Mouse (Mus musculus) left cerebral cortex, postnatal 10 days (tissue): ENCODE measurements around the gene Crp. TPM values are rescaled to one million over a fixed set of nuclear protein-coding genes. Genes with fewer than 3 reads are reported as not detected.

ENCODE experiments used
- DNase-seq, 2 experiments: peaks; one replicate each; pipeline ENCODE4 v3.0.0; 2021 to 2022; ENCODE audit warnings: low spot score in 2 of 2, mixed read lengths in 1 of 2; ENCODE audit errors: extremely low spot score in 1 of 2
- intact Hi-C: fragments of 180-260 bp; cut with DNase I; formaldehyde crosslinking; loops from one replicate; pipeline ENCODE4 v1.15.1; 2025
- total RNA-seq, 2 experiments: library from RNA; stranded (reverse); gene quantifications; 2 replicates each; pipeline ENCODE4 v1.2.3; 2021

The Crp gene
- total RNA-seq = not detected

- intact Hi-C loops = no loop called here
- no peak for DNase-seq
Measured at GRCm38 (mm10) chr1:172697844-172698243, at the start of gene Crp. Gene Crp (plus strand): TSS chr1:172698055.

GRCm38 (mm10) chr1:172649396-172649795 lies 48.5 kb upstream of the Crp start:
- DNase-seq = no peak
- intact Hi-C loops = no loop called here

- intact Hi-C loops = no loop called here
- peak in 1 of 2 experiments; percentile 27 for DNase-seq
Measured at GRCm38 (mm10) chr1:172650519-172651287, 47.2 kb upstream of the Crp start.

- intact Hi-C loops = no loop called here
- DNase-seq = no peak
Measured at GRCm38 (mm10) chr1:172651288-172651987, 46.4 kb upstream of the Crp start.

GRCm38 (mm10) chr1:172652040-172652662 lies 45.7 kb upstream of the Crp start:
- intact Hi-C loops = no loop called here
- no peak for DNase-seq

GRCm38 (mm10) chr1:172653900-172654299 lies 44.0 kb upstream of the Crp start:
- intact Hi-C loops = no loop called here
- DNase-seq = no peak

GRCm38 (mm10) chr1:172657266-172657665 lies 40.6 kb upstream of the Crp start:
- intact Hi-C loops = no loop called here
- DNase-seq = no peak

GRCm38 (mm10) chr1:172659688-172660087 lies 38.2 kb upstream of the Crp start:
- no peak for DNase-seq

GRCm38 (mm10) chr1:172665457-172665856 lies 32.4 kb upstream of the Crp start:
- intact Hi-C loops = no loop called here

More at GRCm38 (mm10) chr1:172659688-172660087, 38.2 kb upstream of the Crp start:
- intact Hi-C loops = no loop called here

GRCm38 (mm10) chr1:172667597-172667996 lies 30.3 kb upstream of the Crp start:
- DNase-seq = no peak
- intact Hi-C loops = no loop called here

More at GRCm38 (mm10) chr1:172665457-172665856, 32.4 kb upstream of the Crp start:
- no peak for DNase-seq

- no peak for DNase-seq
- intact Hi-C loops = no loop called here
Measured at GRCm38 (mm10) chr1:172670716-172671115, 27.1 kb upstream of the Crp start.

GRCm38 (mm10) chr1:172680742-172681141 lies 17.1 kb upstream of the Crp start:
- DNase-seq = no peak
- intact Hi-C loops = no loop called here

GRCm38 (mm10) chr1:172683551-172683950 lies 14.3 kb upstream of the Crp start:
- intact Hi-C loops = no loop called here

GRCm38 (mm10) chr1:172683957-172684356 lies 13.9 kb upstream of the Crp start:
- intact Hi-C loops = no loop called here
- no peak for DNase-seq

More at GRCm38 (mm10) chr1:172683551-172683950, 14.3 kb upstream of the Crp start:
- no peak for DNase-seq

- no peak for DNase-seq
- intact Hi-C loops = no loop called here
Measured at GRCm38 (mm10) chr1:172685178-172685577, 12.7 kb upstream of the Crp start.

GRCm38 (mm10) chr1:172697422-172697821 lies 433 bp upstream of the Crp start:
- intact Hi-C loops = no loop called here
- no peak for DNase-seq

GRCm38 (mm10) chr1:172700814-172701213 lies 3.0 kb downstream of the Crp start:
- intact Hi-C loops = no loop called here
- no peak for DNase-seq

- intact Hi-C loops = no loop called here
- DNase-seq = no peak
Measured at GRCm38 (mm10) chr1:172701381-172701780, 3.5 kb downstream of the Crp start.

- no peak for DNase-seq
- intact Hi-C loops = no loop called here
Measured at GRCm38 (mm10) chr1:172701901-172702300, 4.0 kb downstream of the Crp start.

GRCm38 (mm10) chr1:172704769-172705168 lies 6.9 kb downstream of the Crp start:
- intact Hi-C loops = no loop called here
- no peak for DNase-seq
